Mouse (Mus musculus) MN1 (cell line): ENCODE data around the gene Fxr2.

Source experiments
- DNase-seq: peaks from one replicate; pipeline ENCODE4 v3.0.0-alpha.2; 2016; ENCODE audit warnings: low spot score

Gene Fxr2

GRCm38 (mm10) chr11:69661221-69661881, 28.6 kb downstream of the Fxr2 start:
- DNase-seq = no peak

GRCm38 (mm10) chr11:69662213-69662966, 29.6 kb downstream of the Fxr2 start, which contains the start of gene Mpdu1:
Gene Mpdu1, minus strand, starts transcription at chr11:69662642.
- peak; percentile 94 for DNase-seq

GRCm38 (mm10) chr11:69662967-69663671, 30.3 kb downstream of the Fxr2 start:
- no peak for DNase-seq

- DNase-seq = peak; percentile 37
Measured at GRCm38 (mm10) chr11:69663795-69664194, 31.0 kb downstream of the Fxr2 start.

- no peak for DNase-seq
Measured at GRCm38 (mm10) chr11:69664841-69665240, 32.1 kb downstream of the Fxr2 start.

- DNase-seq = no peak
Measured at GRCm38 (mm10) chr11:69665457-69665960, 32.7 kb downstream of the Fxr2 start.

- peak; percentile 42 for DNase-seq
Measured at GRCm38 (mm10) chr11:69665961-69666664, 33.3 kb downstream of the Fxr2 start, which contains the start of gene Cd68. Gene Cd68, minus strand, starts transcription at chr11:69666153.

GRCm38 (mm10) chr11:69666665-69667005, 33.8 kb downstream of the Fxr2 start:
- DNase-seq = no peak

- DNase-seq = peak; percentile 90
Measured at GRCm38 (mm10) chr11:69670786-69671725, 38.3 kb downstream of the Fxr2 start.

- no peak for DNase-seq
Measured at GRCm38 (mm10) chr11:69671726-69672124, 38.9 kb downstream of the Fxr2 start.

GRCm38 (mm10) chr11:69672211-69672706, 39.5 kb downstream of the Fxr2 start, which contains the start of gene Eif4a1:
Gene Eif4a1, minus strand, starts transcription at chr11:69672423.
- peak; percentile 99 for DNase-seq

GRCm38 (mm10) chr11:69679144-69679543, 46.4 kb downstream of the Fxr2 start:
- no peak for DNase-seq

GRCm38 (mm10) chr11:69680136-69680855, 47.5 kb downstream of the Fxr2 start:
- DNase-seq = no peak

- DNase-seq = peak; percentile 98
Measured at GRCm38 (mm10) chr11:69681314-69682208, 48.8 kb downstream of the Fxr2 start, which contains the start of gene Senp3. Gene Senp3, minus strand, starts transcription at chr11:69682084.

- no peak for DNase-seq
Measured at GRCm38 (mm10) chr11:69682209-69682839, 49.5 kb downstream of the Fxr2 start.

GRCm38 (mm10) chr11:69682840-69683533, 50.2 kb downstream of the Fxr2 start:
- DNase-seq = peak; percentile 89

GRCm38 (mm10) chr11:69683576-69683975, 50.8 kb downstream of the Fxr2 start:
- no peak for DNase-seq
